Mouse (Mus musculus): Measurements from ENCODE around the gene Slc27a4. TPM values are rescaled to one million over a fixed set of nuclear protein-coding genes. Genes with fewer than 3 reads are reported as not detected.
A peak's percentile ranks its signal among the peaks of the same experiment; 100 is the strongest.

Slc27a4 gene
- polyA plus RNA-seq, 1 experiment = 60.2 TPM

GRCm38 (mm10) chr2:29819363-29819762, 16.9 kb downstream of the Slc27a4 start:
- DNase-seq (ENCODE audit: extremely low spot score in 1 of 2, low spot score in 1 of 2) = no peak

- peak in 1 of 2 experiments; percentile 67 for DNase-seq (ENCODE audit: extremely low spot score in 1 of 2, low spot score in 1 of 2)
Measured at GRCm38 (mm10) chr2:29820025-29820817, 17.8 kb downstream of the Slc27a4 start, which contains the start of gene Urm1. Gene Urm1, plus strand, starts transcription at chr2:29820075.

GRCm38 (mm10) chr2:29826318-29826925, 24.0 kb downstream of the Slc27a4 start:
- DNase-seq (ENCODE audit: extremely low spot score in 1 of 2, low spot score in 1 of 2) = no peak

- peak; percentile 94 to 97 for DNase-seq (ENCODE audit: extremely low spot score in 1 of 2, low spot score in 1 of 2)
Measured at GRCm38 (mm10) chr2:29826926-29827708, 24.7 kb downstream of the Slc27a4 start.

- no peak for DNase-seq (ENCODE audit: extremely low spot score in 1 of 2, low spot score in 1 of 2)
Measured at GRCm38 (mm10) chr2:29827709-29828024, 25.2 kb downstream of the Slc27a4 start.

GRCm38 (mm10) chr2:29831106-29831505, 28.7 kb downstream of the Slc27a4 start:
- DNase-seq (ENCODE audit: extremely low spot score in 1 of 2, low spot score in 1 of 2) = peak in 1 of 2 experiments; percentile 55

GRCm38 (mm10) chr2:29833796-29834195, 31.4 kb downstream of the Slc27a4 start:
- no peak for DNase-seq (ENCODE audit: extremely low spot score in 1 of 2, low spot score in 1 of 2)

GRCm38 (mm10) chr2:29835391-29835899, 33.0 kb downstream of the Slc27a4 start:
- no peak for DNase-seq (ENCODE audit: extremely low spot score in 1 of 2, low spot score in 1 of 2)

GRCm38 (mm10) chr2:29839460-29839859, 37.0 kb downstream of the Slc27a4 start:
- DNase-seq (ENCODE audit: extremely low spot score in 1 of 2, low spot score in 1 of 2) = no peak

GRCm38 (mm10) chr2:29843231-29844105, 41.0 kb downstream of the Slc27a4 start:
- peak in 1 of 2 experiments; percentile 55 for DNase-seq (ENCODE audit: extremely low spot score in 1 of 2, low spot score in 1 of 2)

GRCm38 (mm10) chr2:29844115-29844514, 41.7 kb downstream of the Slc27a4 start:
- no peak for DNase-seq (ENCODE audit: extremely low spot score in 1 of 2, low spot score in 1 of 2)

- no peak for DNase-seq (ENCODE audit: extremely low spot score in 1 of 2, low spot score in 1 of 2)
Measured at GRCm38 (mm10) chr2:29844661-29845060, 42.2 kb downstream of the Slc27a4 start.

GRCm38 (mm10) chr2:29845636-29846035, 43.2 kb downstream of the Slc27a4 start:
- DNase-seq (ENCODE audit: extremely low spot score in 1 of 2, low spot score in 1 of 2) = no peak

- DNase-seq (ENCODE audit: extremely low spot score in 1 of 2, low spot score in 1 of 2) = no peak
Measured at GRCm38 (mm10) chr2:29846061-29846853, 43.8 kb downstream of the Slc27a4 start.

- DNase-seq (ENCODE audit: extremely low spot score in 1 of 2, low spot score in 1 of 2) = no peak
Measured at GRCm38 (mm10) chr2:29846911-29847310, 44.5 kb downstream of the Slc27a4 start.

- DNase-seq (ENCODE audit: extremely low spot score in 1 of 2, low spot score in 1 of 2) = no peak
Measured at GRCm38 (mm10) chr2:29849041-29849440, 46.6 kb downstream of the Slc27a4 start.

GRCm38 (mm10) chr2:29849841-29850480, 47.5 kb downstream of the Slc27a4 start:
- DNase-seq (ENCODE audit: extremely low spot score in 1 of 2, low spot score in 1 of 2) = no peak

- DNase-seq (ENCODE audit: extremely low spot score in 1 of 2, low spot score in 1 of 2) = no peak
Measured at GRCm38 (mm10) chr2:29852957-29853485, 50.6 kb downstream of the Slc27a4 start.

- DNase-seq (ENCODE audit: extremely low spot score in 1 of 2, low spot score in 1 of 2) = no peak
Measured at GRCm38 (mm10) chr2:29853736-29854135, 51.3 kb downstream of the Slc27a4 start.

Measured in frontal cortex, adult 2 months (tissue).